Mouse (Mus musculus) stomach, postnatal 0 days (tissue): ENCODE measurements around the gene Fgfr2.

Source experiments
- CTCF ChIP-seq: IDR thresholded peaks from 2 replicates; pipeline ENCODE4 v1.5.1; 2016; ENCODE audit warnings: antibody characterized with exemption, low read depth, mild to moderate bottlenecking, moderate library complexity
- EP300 ChIP-seq: optimal IDR thresholded peaks from 2 replicates; pipeline ENCODE3; 2016; ENCODE audit warnings: antibody characterized with exemption

GRCm38 (mm10) chr7:130645994-130646761 is 2477.0 kb downstream of the Fgfr2 start:
- peak; percentile 40; the same call in 1 of the 2 replicates for TF ChIP-seq CTCF
- no peak for TF ChIP-seq EP300
